Mouse (Mus musculus) layer of hippocampus, adult 18-20 months (tissue): ENCODE measurements around the gene Khdc1a. TPM values are rescaled to one million over a fixed set of nuclear protein-coding genes. Genes with fewer than 3 reads are reported as not detected.

Experiments
- DNase-seq, 2 experiments: peaks; one replicate each; pipeline ENCODE4 v3.0.0; 2022; ENCODE audit warnings: low spot score in 2 of 2
- total RNA-seq, 2 experiments: library from RNA; stranded (reverse); gene quantifications; 2 replicates each; pipeline ENCODE4 v1.2.3; 2021

Gene Khdc1a
- total RNA-seq, 2 experiments from 2014 or later, result not detected

DNA sequence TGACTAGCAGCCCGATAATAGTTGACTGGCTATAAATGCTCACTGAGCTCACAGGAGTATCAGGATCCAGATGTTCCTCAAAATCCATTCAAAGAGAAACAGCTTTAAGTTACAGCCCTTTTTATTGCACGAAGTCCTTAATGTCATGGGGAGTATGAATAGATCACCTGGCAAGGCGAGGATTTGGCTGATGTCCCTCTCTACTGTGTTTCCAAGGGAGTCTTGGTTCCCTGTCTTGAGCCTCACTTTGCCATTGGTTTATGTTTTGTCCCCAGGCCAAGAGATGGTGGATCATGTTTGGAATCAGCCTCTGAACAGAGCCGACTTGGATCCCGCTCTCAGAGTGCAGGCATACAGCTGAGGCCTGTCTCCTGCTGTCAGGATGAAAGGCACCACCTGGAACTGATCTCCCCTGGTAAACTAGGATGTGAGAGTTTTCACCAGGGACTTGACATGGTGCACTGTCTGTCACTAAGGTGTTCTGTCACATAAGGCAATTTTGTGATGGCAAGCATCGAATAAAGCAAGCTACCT is 41.8 kb downstream of the Khdc1a start:
- DNase-seq, result no peak

Other genes with a start within 250 kb of the Khdc1a start
- 10 to 100 TPM; 30.9 to 31.7 TPM for gene Tmem14a, start 131.1 kb upstream of the Khdc1a start, total RNA-seq
- gene Gsta3, start 109.1 kb upstream of the Khdc1a start, total RNA-seq, result 1 to 10 TPM; 1.1 to 1.7 TPM
- not detected for gene Khdc1c, start 18.7 kb downstream of the Khdc1a start, total RNA-seq
- not detected for gene Khdc1b, start 33.9 kb downstream of the Khdc1a start, total RNA-seq